Mouse (Mus musculus) forebrain, embryonic 14.5 days (tissue): ENCODE results near the gene Fcho2. TPM values are rescaled to one million over a fixed set of nuclear protein-coding genes. Genes with fewer than 3 reads are reported as not detected.
A peak's percentile ranks its signal among the peaks of the same experiment; 100 is the strongest.

Experiments
- ATAC-seq: fragments of 200-750 bp; cut with Nextera tagmentation; 2 replicates; pipeline ENCODE4 v1.8.0; 2017; ENCODE audit warnings: mild to moderate bottlenecking, moderate library complexity
- DNase-seq: peaks from one replicate; pipeline ENCODE4 v3.0.0-alpha.2; 2015; ENCODE audit warnings: low spot score
- H3K27ac ChIP-seq: fragments of 300-500 bp; sonication (generic); 2 replicates; pipeline ENCODE4 v1.5.1; 2014; ENCODE audit warnings: low read depth, mild to moderate bottlenecking, control low read depth, low read length, moderate library complexity
- H3K27me3 ChIP-seq: fragments of 300-500 bp; sonication (generic); replicated peaks from 2 replicates; pipeline ENCODE4 v1.6.1; 2014; ENCODE audit warnings: low read length, control low read depth, mixed read lengths; ENCODE audit not compliant: control insufficient read depth, insufficient read depth
- H3K36me3 ChIP-seq: fragments of 300-500 bp; sonication (generic); 2 replicates; pipeline ENCODE4 v1.6.1; 2014; ENCODE audit warnings: low read length, control low read depth; ENCODE audit not compliant: control insufficient read depth, insufficient read depth
- H3K4me1 ChIP-seq: fragments of 300-500 bp; sonication (generic); 2 replicates; pipeline ENCODE4 v1.6.1; 2014; ENCODE audit warnings: antibody characterized with exemption, low read length, control low read depth; ENCODE audit not compliant: control insufficient read depth, insufficient read depth
- H3K4me2 ChIP-seq: fragments of 300-500 bp; sonication (generic); 2 replicates; pipeline ENCODE4 v1.6.1; 2014; ENCODE audit warnings: mild to moderate bottlenecking, control low read depth, low read length
- H3K4me3 ChIP-seq: fragments of 300-500 bp; sonication (generic); 2 replicates; pipeline ENCODE4 v1.5.1; 2014; ENCODE audit warnings: low read depth, low read length, control low read depth
- H3K9ac ChIP-seq: fragments of 300-500 bp; sonication (generic); 2 replicates; pipeline ENCODE4 v1.6.1; 2014; ENCODE audit warnings: mild to moderate bottlenecking, low read length, control low read depth, moderate library complexity
- H3K9me3 ChIP-seq: fragments of 300-500 bp; sonication (generic); replicated peaks from 2 replicates; pipeline ENCODE4 v1.6.1; 2016; ENCODE audit warnings: low read length, control low read depth, mixed read lengths; ENCODE audit not compliant: control insufficient read depth
- WGBS: fragments of 180-500 bp; shearing (Covaris S2); extraction: QIAGEN DNeasy Blood & Tissue Kit; methylation state at CpG from one replicate; pipeline ENCODE4 v1.1.7; 2014; 5-methylcytosine and 5-hydroxymethylcytosine counted together
- polyA plus RNA-seq: library from polyadenylated mRNA; unstranded; fragments of >200 nt; fragmentation: Nextera tagmentation; extraction: Ambion mirVana; gene quantifications from 2 replicates; pipeline ENCODE4 v1.2.1, GENCODE M21; 2014

The Fcho2 gene
- polyA plus RNA-seq, 1 experiment from 2014 or later: 14.7 TPM

- Histone ChIP-seq H3K27me3 (no peaks in the 10 kb centered on the region), H3K4me3 (no peak overlapping the region), H3K27ac (no peak overlapping the region), H3K4me2 (no peak overlapping the region), H3K9ac (no peak overlapping the region), H3K9me3 (no peaks in the 10 kb centered on the region), H3K36me3 (no peaks in the 10 kb centered on the region), H3K4me1 (no peaks in the 10 kb centered on the region)
- no peak for ATAC-seq
- DNase-seq: peak; percentile 4
- WGBS: 73% methylated on average over 9 of the region's 9 CpGs
These were observed 127.3 kb downstream of the Fcho2 start for GRCm38 (mm10) chr13:98687931-98688330.

- no peak for ATAC-seq
- no peak overlapping the region for H3K4me3 ChIP-seq
- no peaks in the 10 kb centered on the region for H3K9me3 ChIP-seq
- no peaks in the 10 kb centered on the region for H3K4me1 ChIP-seq
- no peak for DNase-seq
- no peak overlapping the region for H3K4me2 ChIP-seq
- no peak overlapping the region for H3K9ac ChIP-seq
- H3K27me3 ChIP-seq: no peaks in the 10 kb centered on the region
- 88% methylated on average over 9 of the region's 9 CpGs for WGBS
- no peak overlapping the region for H3K27ac ChIP-seq
- no peaks in the 10 kb centered on the region for H3K36me3 ChIP-seq
These were observed 130.9 kb downstream of the Fcho2 start for GRCm38 (mm10) chr13:98684144-98684900.

GRCm38 (mm10) chr13:98683412-98683811, 131.8 kb downstream of the Fcho2 start:
- Histone ChIP-seq H3K36me3 (no peaks in the 10 kb centered on the region), H3K27me3 (no peaks in the 10 kb centered on the region), H3K9me3 (no peaks in the 10 kb centered on the region), H3K4me1 (no peaks in the 10 kb centered on the region), H3K4me2 (no peak overlapping the region), H3K9ac (no peak overlapping the region), H3K4me3 (no peak overlapping the region), H3K27ac (no peak overlapping the region)
- no peak for ATAC-seq
- no peak for DNase-seq
- 84% methylated on average over 2 of the region's 2 CpGs for whole genome bisulfite sequencing

- Histone ChIP-seq H3K36me3 (no peaks in the 10 kb centered on the region), H3K27ac (no peak overlapping the region), H3K4me1 (no peaks in the 10 kb centered on the region), H3K27me3 (no peaks in the 10 kb centered on the region), H3K4me3 (no peak overlapping the region), H3K9me3 (no peaks in the 10 kb centered on the region), H3K4me2 (no peak overlapping the region), H3K9ac (no peak overlapping the region)
- 88% methylated on average over 5 of the region's 5 CpGs for WGBS
- no peak for ATAC-seq
- DNase-seq: no peak
These were observed 134.7 kb downstream of the Fcho2 start for GRCm38 (mm10) chr13:98680470-98681060.

- Histone ChIP-seq H3K4me1 (no peaks in the 10 kb centered on the region), H3K4me3 (no peak overlapping the region), H3K9ac (no peak overlapping the region), H3K9me3 (no peaks in the 10 kb centered on the region), H3K4me2 (no peak overlapping the region), H3K27me3 (no peaks in the 10 kb centered on the region), H3K27ac (no peak overlapping the region), H3K36me3 (no peaks in the 10 kb centered on the region)
- DNase-seq (no peak), ATAC-seq (no peak)
- 62% methylated on average over 4 of the region's 4 CpGs for WGBS
These were observed 135.6 kb downstream of the Fcho2 start for GRCm38 (mm10) chr13:98679631-98680041.

GRCm38 (mm10) chr13:98679230-98679629, 136.0 kb downstream of the Fcho2 start:
- Histone ChIP-seq H3K9me3 (no peaks in the 10 kb centered on the region), H3K4me1 (no peaks in the 10 kb centered on the region), H3K36me3 (no peaks in the 10 kb centered on the region), H3K9ac (no peak overlapping the region), H3K4me3 (no peak overlapping the region), H3K27ac (no peak overlapping the region), H3K4me2 (no peak overlapping the region), H3K27me3 (no peaks in the 10 kb centered on the region)
- no peak for ATAC-seq
- 95% methylated on average over 1 of the region's 1 CpGs for WGBS
- no peak for DNase-seq

- Histone ChIP-seq H3K36me3 (no peaks in the 10 kb centered on the region), H3K4me2 (no peak overlapping the region), H3K27ac (no peak overlapping the region), H3K9me3 (no peaks in the 10 kb centered on the region), H3K9ac (no peak overlapping the region), H3K4me3 (no peak overlapping the region), H3K27me3 (no peaks in the 10 kb centered on the region), H3K4me1 (no peaks in the 10 kb centered on the region)
- no peak for DNase-seq
- 78% methylated on average over 4 of the region's 4 CpGs for WGBS
- ATAC-seq: no peak
These were observed 141.3 kb downstream of the Fcho2 start for GRCm38 (mm10) chr13:98673922-98674321.

Other genes with a start within 250 kb of the Fcho2 start
- not detected in 2 replicates for gene Tmem174, start 178.0 kb downstream of the Fcho2 start, polyA plus RNA-seq
- not detected in 2 replicates for gene Tmem171, start 120.6 kb downstream of the Fcho2 start, polyA plus RNA-seq
- 59.2 and 75.4 TPM in 2 replicates for gene Tnpo1, start 110.9 kb upstream of the Fcho2 start, polyA plus RNA-seq
- not detected in 2 replicates for gene 1700024P04Rik, start 169.1 kb upstream of the Fcho2 start, polyA plus RNA-seq